Mouse (Mus musculus) olfactory bulb, adult 2 months (tissue): ENCODE measurements at regions not wholly inside any gene's neighbourhood (a gene's known extent, or its start where the extent isn't known, plus 50 kb on each side); places are given as distances from the start of the nearest gene placed in this dataset.

Source experiments
- CTCF ChIP-seq: fragments of 200-500 bp; IDR thresholded peaks from 2 replicates; pipeline ENCODE4 v1.5.1; 2012; ENCODE audit warnings: low read depth, mild to moderate bottlenecking, low read length, moderate library complexity; ENCODE audit not compliant: insufficient read depth
- POLR2A ChIP-seq: fragments of 200-500 bp; IDR thresholded peaks from 2 replicates; pipeline ENCODE4 v1.6.1; 2012; ENCODE audit warnings: mild to moderate bottlenecking, low read depth, low read length, moderate library complexity; ENCODE audit not compliant: insufficient read depth

DNA sequence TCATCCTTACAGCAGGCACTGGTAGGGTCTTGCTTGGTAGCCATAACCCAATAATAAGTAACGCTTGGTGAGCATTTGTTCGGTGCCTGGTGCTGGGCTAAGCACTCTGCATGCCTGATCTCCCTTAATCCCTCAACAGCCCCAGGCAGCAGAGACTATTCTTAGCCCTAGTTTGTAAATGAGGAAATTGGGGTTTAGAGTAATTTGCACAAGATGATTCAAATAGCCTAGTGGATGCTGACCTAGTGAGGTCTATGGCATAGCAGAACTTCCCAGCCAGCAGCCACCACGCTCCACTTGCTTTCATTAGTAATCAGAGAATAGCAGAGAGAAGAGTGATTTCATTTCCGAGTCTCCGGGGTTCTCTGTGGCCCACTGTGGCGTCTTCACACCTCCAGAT lies 622.2 kb downstream of the Ets1 start:
- TF ChIP-seq CTCF (no peak), POLR2A (no peak)
